ENCODE assay signal across 8 mouse cellular contexts in the genomic region with DNA sequence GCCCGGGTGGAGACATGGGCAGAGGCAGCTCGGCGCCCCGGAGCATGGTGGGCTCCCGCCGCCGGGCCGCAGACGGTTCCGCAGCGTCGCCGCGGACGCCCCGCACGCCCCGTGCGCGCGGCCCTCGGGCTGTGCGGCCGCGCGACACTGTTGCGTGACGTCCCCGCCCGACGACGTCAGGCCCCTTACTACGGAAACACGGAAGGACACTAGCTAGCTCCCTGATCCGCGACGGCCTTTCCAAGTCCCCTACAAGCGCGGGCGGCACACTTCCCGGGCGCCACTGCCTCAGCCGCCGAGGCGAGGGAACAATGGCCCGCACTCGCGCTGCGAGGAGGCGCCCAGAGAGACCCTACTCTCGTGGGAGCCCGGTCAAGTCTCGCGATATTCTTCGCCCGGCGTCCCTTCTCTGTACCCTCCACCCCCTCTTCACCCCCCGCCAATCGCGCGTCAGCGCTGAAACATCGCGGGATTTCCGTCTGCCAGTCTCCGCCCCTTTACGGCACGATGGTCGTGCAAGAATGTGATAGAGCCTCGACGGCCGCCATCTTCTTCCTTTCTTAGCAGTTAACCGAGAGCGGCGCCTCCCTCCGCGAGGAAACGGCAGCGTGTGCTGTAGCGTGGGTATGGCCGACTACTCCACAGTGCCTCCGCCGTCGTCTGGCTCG. TPM values are rescaled to one million over a fixed set of nuclear protein-coding genes. Genes with fewer than 3 reads are reported as not detected.
DNase-seq lines count a peak whose midpoint lies in the region; ATAC-seq lines count a peak whose summit lies in the region.

A gene (minus strand): TSS at position 336 of the 668 bp plus-strand sequence.
A gene (plus strand): TSS at position 456 of the 668 bp plus-strand sequence.

- peaks cover 55% of the 10 kb centered on the region for H3K79me2 ChIP-seq in macrophage (ENCODE audit: inconsistent target)

- H3K4me3 ChIP-seq in hindbrain, embryonic 16.5 days (ENCODE audit: low read length), result peak within 1 kb of the TSS; percentile 95
- H3K4me3 ChIP-seq in macrophage (ENCODE audit: inconsistent target), result peak within 1 kb of the TSS; percentile 67

- peak; percentile 100 for DNase-seq in T-cell, adult 2 months (ENCODE audit: low spot score)
- peak; percentile 99 for DNase-seq in cerebellum, postnatal 36 days
- DNase-seq in gastrocnemius, adult 18-20 months (ENCODE audit: low spot score), result peak; percentile 100
- peak; percentile 100 for DNase-seq in left cerebral cortex, adult 18-20 months (ENCODE audit: low spot score in 2 of 2)
- peak; percentile 99 for DNase-seq in right cerebral cortex, adult 18-20 months
- DNase-seq in urinary bladder, postnatal 10 days (ENCODE audit: low spot score), result peak; percentile 100

- no peaks in the 10 kb centered on the region for H3K36me3 ChIP-seq in hindbrain, embryonic 16.5 days (ENCODE audit: control insufficient read depth, insufficient read depth, low read length)
- no peaks in the 10 kb centered on the region for H3K36me3 ChIP-seq in macrophage (ENCODE audit: inconsistent target)

- H3K27ac ChIP-seq in hindbrain, embryonic 16.5 days (ENCODE audit: low read depth, low read length), result peak within 1 kb of the TSS; percentile 99
- peak within 1 kb of the TSS; percentile 73 for H3K27ac ChIP-seq in macrophage

- peak within 1 kb of the TSS; percentile 95 for H3K4me2 ChIP-seq in hindbrain, embryonic 16.5 days (ENCODE audit: low read length)

- WGBS in hindbrain, embryonic 16.5 days, result under 1% methylated on average over 85 of the region's 85 CpGs
- WGBS in macrophage (ENCODE audit: missing documents), result under 1% methylated on average over 83 of the region's 85 CpGs

- H3K9me3 ChIP-seq in hindbrain, embryonic 16.5 days (ENCODE audit: control insufficient read depth, low read length), result no peaks in the 10 kb centered on the region

- H3K4me1 ChIP-seq in hindbrain, embryonic 16.5 days (ENCODE audit: control insufficient read depth, insufficient read depth, low read depth, low read length), result peaks cover 24% of the 10 kb centered on the region

- H3K9ac ChIP-seq in hindbrain, embryonic 16.5 days (ENCODE audit: low read depth, low read length), result peak within 1 kb of the TSS; percentile 100

- no peaks in the 10 kb centered on the region for H3K27me3 ChIP-seq in hindbrain, embryonic 16.5 days (replicated peaks; ENCODE audit: control insufficient read depth, insufficient read depth, low read length)

- peak; percentile 97 for ATAC-seq in hindbrain, embryonic 16.5 days

RNA-seq across cellular contexts. Expression of the first gene that starts in this region (rescaled TPM):
- total RNA-seq in gastrocnemius, adult 18-20 months (2021), result 100 to 1,000 TPM in 1 of 2 experiments, 10 to 100 TPM in 1; 51.5 to 107 TPM
- 45.7 and 49.5 TPM in 2 replicates for polyA plus RNA-seq in hindbrain, embryonic 16.5 days (2015; fragmentation: Nextera tagmentation; extraction: Ambion mirVana)
- 10 to 100 TPM; 74.9 to 82.4 TPM for total RNA-seq in left cerebral cortex, adult 18-20 months (2021)
- total RNA-seq in macrophage (2018; cell fraction: chromatin; rRNA removed), result 10 to 100 TPM in 24 of 26 experiments, 1 to 10 TPM in 2; 9.1 to 82.7 (median 21.5) TPM
- 100 to 1,000 TPM in 1 of 26 experiments, 10 to 100 TPM in 25; 15.8 to 120 (median 27.0) TPM for total RNA-seq in macrophage (2018; cell fraction: cytosol; rRNA removed)
- 10 to 100 TPM; 21.2 to 96.7 (median 39.7) TPM for total RNA-seq in macrophage (2018; cell fraction: nucleus; rRNA removed)
- polyA plus RNA-seq in macrophage (2018), result 20.2 to 25.5 TPM (median 23.8 TPM) in 3 replicates

RNA-seq across cellular contexts. Expression of the second gene that starts in this region (rescaled TPM):
- total RNA-seq in gastrocnemius, adult 18-20 months (2021), result 10 to 100 TPM; 21.6 to 31.6 TPM
- 168 and 188 TPM in 2 replicates for polyA plus RNA-seq in hindbrain, embryonic 16.5 days (2015; fragmentation: Nextera tagmentation; extraction: Ambion mirVana)
- 100 to 1,000 TPM; 116 to 121 TPM for total RNA-seq in left cerebral cortex, adult 18-20 months (2021)
- 100 to 1,000 TPM; 204 to 537 (median 394) TPM for total RNA-seq in macrophage (2018; cell fraction: chromatin; rRNA removed)
- total RNA-seq in macrophage (2018; cell fraction: cytosol; rRNA removed), result 10 to 100 TPM; 42.7 to 74.8 (median 57.3) TPM
- 100 to 1,000 TPM; 118 to 352 (median 176) TPM for total RNA-seq in macrophage (2018; cell fraction: nucleus; rRNA removed)
- polyA plus RNA-seq in macrophage (2018), result 49.5 to 105 TPM (median 88.5 TPM) in 3 replicates

Comparison
In these comparisons a context has a peak if more than half of its experiments do, and no peak if none do; other contexts are left out.
1. Peak in every context shown above with its lines: DNase-seq, ATAC-seq, H3K4me3 ChIP-seq and H3K27ac ChIP-seq.